Mouse (Mus musculus) CH12.LX (cell line): ENCODE results near the gene Rpgrip1. TPM values are rescaled to one million over a fixed set of nuclear protein-coding genes. Genes with fewer than 3 reads are reported as not detected.

Experiments used
- DNase-seq: peaks from one replicate; pipeline ENCODE4 v3.0.0-alpha.2; 2013; ENCODE audit errors: extremely low read depth
- H3K27ac ChIP-seq: 2 replicates; pipeline ENCODE4 v1.5.1; 2012; ENCODE audit warnings: low read depth, mild to moderate bottlenecking, control low read depth, moderate library complexity; ENCODE audit not compliant: insufficient read depth
- H3K27me3 ChIP-seq: replicated peaks from 2 replicates; pipeline ENCODE3; 2012; ENCODE audit warnings: inconsistent platforms
- H3K36me3 ChIP-seq, 2 experiments: replicated peaks in 1 of 2; 2 replicates each; pipeline versions ENCODE3 to v1.6.1; 2012; ENCODE audit warnings: inconsistent platforms in 1 of 2, low read length in 1 of 2, mild to moderate bottlenecking in 1 of 2, mixed read lengths in 1 of 2, moderate library complexity in 1 of 2; ENCODE audit not compliant: control insufficient read depth in 1 of 2, insufficient read depth in 1 of 2
- H3K4me1 ChIP-seq, 2 experiments: 2 replicates each; pipeline ENCODE4 v1.6.1; 2012; ENCODE audit warnings: inconsistent platforms in 1 of 2, moderate library complexity in 1 of 2; ENCODE audit not compliant: insufficient read depth in 2 of 2, control insufficient read depth in 1 of 2
- H3K4me2 ChIP-seq: 2 replicates; pipeline ENCODE4 v1.6.1; 2012; ENCODE audit warnings: low read depth, mild to moderate bottlenecking, control low read depth; ENCODE audit not compliant: poor library complexity, insufficient read depth, severe bottlenecking
- H3K4me3 ChIP-seq, 3 experiments: fragments of 150-350 bp in 1 of 3; sonication (generic) in 1 of 3; replicated peaks in 1 of 3; 2 replicates each; pipeline versions ENCODE3 to v1.5.1; 2011 to 2012; ENCODE audit warnings: low read depth in 2 of 3, low read length in 2 of 3, mild to moderate bottlenecking in 2 of 3, moderate library complexity in 2 of 3, control low read depth in 1 of 3, improper control_type of control experiment in 1 of 3, inconsistent platforms in 1 of 3, mixed read lengths in 1 of 3; ENCODE audit not compliant: poor library complexity in 1 of 3
- H3K79me2 ChIP-seq: replicated peaks from 2 replicates; pipeline ENCODE4 v1.6.1; 2012; ENCODE audit warnings: mild to moderate bottlenecking, moderate library complexity; ENCODE audit not compliant: control insufficient read depth, poor library complexity, insufficient read depth, severe bottlenecking; ENCODE audit errors: extremely low read depth
- H3K9ac ChIP-seq: 2 replicates; pipeline ENCODE4 v1.6.1; 2012; ENCODE audit warnings: low read depth, mild to moderate bottlenecking, control low read depth, moderate library complexity; ENCODE audit not compliant: insufficient read depth
- H3K9me3 ChIP-seq: replicated peaks from 2 replicates; pipeline ENCODE3; 2012; ENCODE audit warnings: low read length, inconsistent platforms, mixed read lengths
- CHD1 ChIP-seq: IDR thresholded peaks from 2 replicates; pipeline ENCODE4 v1.6.1; 2012; ENCODE audit warnings: low read depth, low read length, improper control_type of control experiment, inconsistent platforms
- CHD2 ChIP-seq: IDR thresholded peaks from 2 replicates; pipeline ENCODE4 v1.6.1; 2011; ENCODE audit warnings: low read length, improper control_type of control experiment
- CTCF ChIP-seq, 2 experiments: IDR thresholded peaks in 1 of 2; conservative IDR thresholded peaks in 1 of 2; 2 replicates each; pipeline ENCODE4 v1.5.1; 2011 to 2012; ENCODE audit warnings: low read depth in 2 of 2, low read length in 2 of 2, improper control_type of control experiment in 1 of 2, inconsistent platforms in 1 of 2, mild to moderate bottlenecking in 1 of 2, moderate library complexity in 1 of 2
- E2F4 ChIP-seq: IDR thresholded peaks from 2 replicates; pipeline ENCODE4 v1.6.1; 2011; ENCODE audit warnings: low read depth, low read length, improper control_type of control experiment; ENCODE audit not compliant: insufficient replicate concordance
- ETS1 ChIP-seq: conservative IDR thresholded peaks from 2 replicates; pipeline ENCODE4 v1.6.1; 2012; ENCODE audit warnings: low read depth, mild to moderate bottlenecking, inconsistent platforms, low read length, improper control_type of control experiment, moderate library complexity
- GABPA ChIP-seq: IDR thresholded peaks from 2 replicates; pipeline ENCODE4 v1.6.1; 2012; ENCODE audit warnings: low read depth, low read length, improper control_type of control experiment, inconsistent platforms; ENCODE audit not compliant: insufficient replicate concordance
- HCFC1 ChIP-seq: IDR thresholded peaks from 2 replicates; pipeline ENCODE4 v1.6.1; 2012; ENCODE audit warnings: low read depth, mild to moderate bottlenecking, inconsistent platforms, low read length, improper control_type of control experiment
- IRF4 ChIP-seq: IDR thresholded peaks from 2 replicates; pipeline ENCODE4 v1.6.1; 2014; ENCODE audit warnings: low read depth, mild to moderate bottlenecking, inconsistent platforms, low read length, improper control_type of control experiment
- JUN ChIP-seq: IDR thresholded peaks from 2 replicates; pipeline ENCODE4 v1.6.1; 2011; ENCODE audit warnings: low read depth, mild to moderate bottlenecking, low read length, improper control_type of control experiment, moderate library complexity; ENCODE audit not compliant: insufficient read depth
- KAT2A ChIP-seq: IDR thresholded peaks from 2 replicates; pipeline ENCODE4 v1.6.1; 2012; ENCODE audit warnings: low read length, improper control_type of control experiment, inconsistent platforms; ENCODE audit not compliant: insufficient replicate concordance
- MAFK ChIP-seq: IDR thresholded peaks from 2 replicates; pipeline ENCODE4 v1.6.1; 2011; ENCODE audit warnings: low read length, improper control_type of control experiment; ENCODE audit not compliant: insufficient replicate concordance
- MEF2A ChIP-seq: IDR thresholded peaks from 2 replicates; pipeline ENCODE4 v1.6.1; 2014; ENCODE audit warnings: low read depth, mild to moderate bottlenecking, inconsistent platforms, low read length, improper control_type of control experiment, borderline replicate concordance
- MXI1 ChIP-seq: IDR thresholded peaks from 2 replicates; pipeline ENCODE4 v1.6.1; 2011; ENCODE audit warnings: mild to moderate bottlenecking, low read depth, low read length, improper control_type of control experiment
- NRF1 ChIP-seq: IDR thresholded peaks from 2 replicates; pipeline ENCODE4 v1.6.1; 2014; ENCODE audit warnings: low read depth, mild to moderate bottlenecking, inconsistent platforms, low read length, improper control_type of control experiment, moderate library complexity
- PAX5 ChIP-seq: IDR thresholded peaks from 2 replicates; pipeline ENCODE4 v1.6.1; 2012; ENCODE audit warnings: low read length, inconsistent platforms, mixed read lengths
- RCOR1 ChIP-seq: conservative IDR thresholded peaks from 2 replicates; pipeline ENCODE4 v1.6.1; 2012; ENCODE audit warnings: low read depth, mild to moderate bottlenecking, inconsistent platforms, low read length, improper control_type of control experiment
- TBP ChIP-seq: conservative IDR thresholded peaks from 2 replicates; pipeline ENCODE4 v1.6.1; 2011; ENCODE audit warnings: low read depth, low read length, improper control_type of control experiment
- TCF12 ChIP-seq: IDR thresholded peaks from 2 replicates; pipeline ENCODE4 v1.6.1; 2014; ENCODE audit warnings: low read depth, mild to moderate bottlenecking, inconsistent platforms, low read length, improper control_type of control experiment
- UBTF ChIP-seq: IDR thresholded peaks from 2 replicates; pipeline ENCODE4 v1.6.1; 2012; ENCODE audit warnings: low read depth, mild to moderate bottlenecking, inconsistent platforms, low read length, improper control_type of control experiment, moderate library complexity
- USF1 ChIP-seq: IDR thresholded peaks from 2 replicates; pipeline ENCODE4 v1.6.1; 2014; ENCODE audit warnings: low read depth, mild to moderate bottlenecking, inconsistent platforms, low read length, improper control_type of control experiment
- USF2 ChIP-seq: conservative IDR thresholded peaks from 2 replicates; pipeline ENCODE4 v1.6.1; 2011; ENCODE audit warnings: low read depth, low read length, improper control_type of control experiment
- ZKSCAN1 ChIP-seq: IDR thresholded peaks from 2 replicates; pipeline ENCODE4 v1.6.1; 2012; ENCODE audit warnings: low read depth, inconsistent platforms, low read length, improper control_type of control experiment, borderline replicate concordance
- ZMIZ1 ChIP-seq: IDR thresholded peaks from 2 replicates; pipeline ENCODE4 v1.6.1; 2012; ENCODE audit warnings: low read depth, mild to moderate bottlenecking, inconsistent platforms, low read length, improper control_type of control experiment
- ZNF384 ChIP-seq: IDR thresholded peaks from 2 replicates; pipeline ENCODE4 v1.6.1; 2012; ENCODE audit warnings: low read depth, low read length, improper control_type of control experiment, inconsistent platforms
- dilution Hi-C: fragments of 300-500 bp; cut with MboI; formaldehyde crosslinking; loops from 2 replicates; pipeline ENCODE4 v1.14.3; 2020; ENCODE audit warnings: low sequenced_read_pairs; ENCODE audit not compliant: extremely low pct_unique_long_range_greater_than_20kb, extremely low pct_ligation_motif_present
- in situ Hi-C: fragments of 300-500 bp; cut with MboI; formaldehyde crosslinking; loops from 3 replicates; pipeline ENCODE4 v1.14.3; 2019; ENCODE audit warnings: low sequenced_read_pairs, low pct_ligation_motif_present, low pct_unique_long_range_greater_than_20kb, mixed read lengths
- polyA plus RNA-seq: library from polyadenylated mRNA; unstranded; fragments of >175 nt; gene quantifications from 2 replicates; pipeline ENCODE4 v1.2.1, GENCODE M21; 2012; ENCODE audit warnings: low read depth; ENCODE audit not compliant: insufficient read length
- total RNA-seq, 2 experiments: library from RNA; depleted of rRNA; stranded (reverse); fragments of 300-350 nt in 1 of 2; fragments of >200 nt in 1 of 2; gene quantifications; 2 replicates each; pipeline ENCODE4 v1.2.3; 2012 to 2014

Rpgrip1 gene
- total and polyA plus RNA-seq, 3 experiments, result 7.3 to 41.8 (median 15.0) TPM

DNA sequence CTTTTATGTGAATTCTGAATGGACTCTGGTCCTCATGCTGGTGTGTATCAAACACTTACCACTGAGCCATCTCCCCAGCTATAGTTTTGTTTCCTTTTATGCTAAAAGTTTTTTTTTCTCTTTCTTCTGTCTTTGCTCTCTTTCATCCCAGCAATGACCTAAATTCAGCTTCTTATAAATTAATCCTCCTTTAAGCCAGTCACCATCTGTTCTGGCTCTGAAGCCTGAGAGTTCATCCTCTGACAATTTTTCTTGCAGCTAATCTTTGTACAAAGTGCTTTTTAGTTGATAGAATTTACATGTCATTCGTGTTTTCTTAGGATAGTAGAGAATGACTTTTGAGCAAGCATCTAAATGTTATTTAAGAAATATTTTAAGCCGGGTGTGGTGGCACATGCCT is 2.5 kb upstream of the Rpgrip1 start:
- H3K4me2 ChIP-seq, result no peak overlapping the region
- dilution Hi-C loops (no loop called here), in situ Hi-C loops (no loop called here)
- no peaks in the 10 kb centered on the region for H3K27me3 ChIP-seq
- peaks cover 8% of the 10 kb centered on the region for H3K79me2 ChIP-seq
- no peaks in the 10 kb centered on the region for H3K9me3 ChIP-seq
- H3K27ac ChIP-seq, result no peak overlapping the region
- H3K4me3 ChIP-seq, result no peak overlapping the region
- H3K36me3 ChIP-seq, result no peaks in the 10 kb centered on the region
- H3K4me1 ChIP-seq, result peaks cover 0 to 6% of the 10 kb centered on the region in 2 experiments; a peak in 2 of 4 replicates
- no peak overlapping the region for H3K9ac ChIP-seq
- no peak for DNase-seq
- TF ChIP-seq ZNF384, result no peak
- TF ChIP-seq IRF4, result no peak
- no peak for TF ChIP-seq MEF2A
- TF ChIP-seq GABPA, result no peak
- no peak for TF ChIP-seq CHD1
- TF ChIP-seq KAT2A, result no peak
- TF ChIP-seq CHD2, result no peak
- TF ChIP-seq TBP, result no peak
- TF ChIP-seq USF2, result no peak
- no peak for TF ChIP-seq PAX5
- TF ChIP-seq NRF1, result no peak
- no peak for TF ChIP-seq CTCF (conservative IDR thresholded peaks at IDR 0.05 in 1 of 2, IDR thresholded peaks at IDR 0.05 in 1 of 2; ENCODE audit: low read depth in 2 of 2, low read length in 2 of 2)
- TF ChIP-seq UBTF, result no peak
- TF ChIP-seq MAFK, result no peak
- TF ChIP-seq JUN, result no peak
- TF ChIP-seq E2F4, result no peak
- no peak for TF ChIP-seq ZKSCAN1
- TF ChIP-seq USF1, result no peak
- no peak for TF ChIP-seq MXI1

GRCm38 (mm10) chr14:52114101-52114500 is 3.6 kb downstream of the Rpgrip1 start:
- no peak for DNase-seq
- no peaks in the 10 kb centered on the region for H3K4me1 ChIP-seq
- no peak overlapping the region for H3K4me2 ChIP-seq
- dilution Hi-C loops (no loop called here), in situ Hi-C loops (no loop called here)
- no peak overlapping the region for H3K27ac ChIP-seq
- no peaks in the 10 kb centered on the region for H3K9me3 ChIP-seq
- H3K27me3 ChIP-seq, result no peaks in the 10 kb centered on the region
- H3K4me3 ChIP-seq, result no peak overlapping the region
- H3K9ac ChIP-seq, result no peak overlapping the region
- H3K79me2 ChIP-seq, result no peaks in the 10 kb centered on the region
- no peaks in the 10 kb centered on the region for H3K36me3 ChIP-seq
- TF ChIP-seq RCOR1 (no peak), TCF12 (no peak), ZMIZ1 (no peak), USF1 (no peak), HCFC1 (no peak), ZKSCAN1 (no peak), ETS1 (no peak), E2F4 (no peak), MAFK (no peak)
